Mouse (Mus musculus) layer of hippocampus, adult 18-20 months (tissue): ENCODE results near the gene Gm6096. TPM values are rescaled to one million over a fixed set of nuclear protein-coding genes. Genes with fewer than 3 reads are reported as not detected.
"Not testable (repeated sequence)": the region's sequence is repeated elsewhere in the genome, so short reads cannot be mapped to it uniquely, and the experiment has no call there.

Experiments
- DNase-seq, 2 experiments: peaks; one replicate each; pipeline ENCODE4 v3.0.0; 2022; ENCODE audit warnings: low spot score in 2 of 2
- long read RNA-seq: library from polyadenylated mRNA; stranded (forward); transcript quantifications from one replicate; pipeline ENCODE4 v2.0.0, GENCODE M21; 2021
- total RNA-seq, 2 experiments: library from RNA; stranded (reverse); gene quantifications; 2 replicates each; pipeline ENCODE4 v1.2.3; 2021

The Gm6096 gene
- not detected for total RNA-seq
- long read RNA-seq = 0 reads

- no peak for DNase-seq
Observed at GRCm38 (mm10) chr7:34250738-34251137, at the start of gene Gm6096. Gene Gm6096, plus strand, starts transcription at chr7:34251038.

GRCm38 (mm10) chr7:34202147-34202546, 48.7 kb upstream of the Gm6096 start:
- not testable (repeated sequence) for DNase-seq

GRCm38 (mm10) chr7:34206331-34206730, 44.5 kb upstream of the Gm6096 start:
- no peak for DNase-seq

GRCm38 (mm10) chr7:34208027-34208745, 42.7 kb upstream of the Gm6096 start:
- DNase-seq = no peak

GRCm38 (mm10) chr7:34213281-34213680, 37.6 kb upstream of the Gm6096 start:
- no peak for DNase-seq

- no peak for DNase-seq
Observed at GRCm38 (mm10) chr7:34214644-34215043, 36.2 kb upstream of the Gm6096 start.

- DNase-seq = no peak
Observed at GRCm38 (mm10) chr7:34215481-34215880, 35.4 kb upstream of the Gm6096 start.

- DNase-seq = no peak
Observed at GRCm38 (mm10) chr7:34216474-34216873, 34.4 kb upstream of the Gm6096 start.

- no peak for DNase-seq
Observed at GRCm38 (mm10) chr7:34218496-34218895, 32.3 kb upstream of the Gm6096 start.

GRCm38 (mm10) chr7:34221594-34222250, 29.1 kb upstream of the Gm6096 start:
- DNase-seq = no peak

GRCm38 (mm10) chr7:34222340-34222739, 28.5 kb upstream of the Gm6096 start:
- DNase-seq = no peak

- no peak for DNase-seq
Observed at GRCm38 (mm10) chr7:34224308-34224707, 26.5 kb upstream of the Gm6096 start.

- DNase-seq = peak in 1 of 2 experiments; percentile 36
Observed at GRCm38 (mm10) chr7:34226086-34226485, 24.8 kb upstream of the Gm6096 start.

GRCm38 (mm10) chr7:34226846-34227245, 24.0 kb upstream of the Gm6096 start:
- no peak for DNase-seq

GRCm38 (mm10) chr7:34228641-34229040, 22.2 kb upstream of the Gm6096 start:
- no peak for DNase-seq

GRCm38 (mm10) chr7:34229153-34229552, 21.7 kb upstream of the Gm6096 start:
- DNase-seq = no peak

GRCm38 (mm10) chr7:34229691-34230111, 21.1 kb upstream of the Gm6096 start:
- peak; percentile 53 to 59 for DNase-seq

- peak; percentile 48 to 80 for DNase-seq
Observed at GRCm38 (mm10) chr7:34230116-34230515, 20.7 kb upstream of the Gm6096 start, which contains the start of gene Gpi1. Gene Gpi1, minus strand, starts transcription at chr7:34230336.

- no peak for DNase-seq
Observed at GRCm38 (mm10) chr7:34232785-34233725, 17.8 kb upstream of the Gm6096 start.

- DNase-seq = peak; percentile 100
Observed at GRCm38 (mm10) chr7:34233909-34234609, 16.8 kb upstream of the Gm6096 start.
